Mouse (Mus musculus) cortical plate, adult 2 months (tissue): ENCODE measurements at regions not wholly inside any gene's neighbourhood (a gene's known extent, or its start where the extent isn't known, plus 50 kb on each side); places are given as distances from the start of the nearest gene placed in this dataset.

Experiments used
- H3K27ac ChIP-seq: fragments of 200-500 bp; 2 replicates; pipeline ENCODE4 v1.5.1; 2012; ENCODE audit warnings: low read length, control low read depth, inconsistent platforms; ENCODE audit not compliant: insufficient read depth
- H3K4me1 ChIP-seq: fragments of 200-500 bp; 2 replicates; pipeline ENCODE4 v1.6.1; 2011; ENCODE audit warnings: low read length; ENCODE audit not compliant: control insufficient read depth, insufficient read depth
- H3K4me3 ChIP-seq: fragments of 200-500 bp; 2 replicates; pipeline ENCODE4 v1.5.1; 2011; ENCODE audit warnings: mild to moderate bottlenecking, low read length, control low read depth; ENCODE audit not compliant: insufficient read depth
- CTCF ChIP-seq: fragments of 200-500 bp; IDR thresholded peaks from 2 replicates; pipeline ENCODE4 v1.5.1; 2011; ENCODE audit warnings: mild to moderate bottlenecking, control low read depth, low read length; ENCODE audit not compliant: insufficient read depth; ENCODE audit errors: extremely low read depth
- POLR2A ChIP-seq: fragments of 200-500 bp; IDR thresholded peaks from 2 replicates; pipeline ENCODE4 v1.6.1; 2011; ENCODE audit warnings: mild to moderate bottlenecking, low read length, control low read depth; ENCODE audit not compliant: insufficient read depth; ENCODE audit errors: extremely low read depth

GRCm38 (mm10) chr13:47645081-47645480 lies 522.6 kb downstream of the Rnf144b start:
- no peak overlapping the region for H3K27ac ChIP-seq
- H3K4me3 ChIP-seq = no peak overlapping the region
- no peaks in the 10 kb centered on the region; the same call in none of the 2 replicates for H3K4me1 ChIP-seq
- TF ChIP-seq CTCF (no peak), POLR2A (no peak)

- H3K27ac ChIP-seq = no peak overlapping the region
- TF ChIP-seq CTCF (no peak), POLR2A (no peak)
- H3K4me1 ChIP-seq = no peaks in the 10 kb centered on the region; the same call in none of the 2 replicates
- no peak overlapping the region for H3K4me3 ChIP-seq
Measured at GRCm38 (mm10) chr13:47647693-47648092, 525.2 kb downstream of the Rnf144b start.

- Histone ChIP-seq H3K4me3 (no peak overlapping the region), H3K27ac (no peak overlapping the region), H3K4me1 (no peaks in the 10 kb centered on the region; the same call in none of the 2 replicates)
- TF ChIP-seq CTCF = no peak
- no peak for TF ChIP-seq POLR2A
Measured at GRCm38 (mm10) chr13:47650093-47650492, 527.6 kb downstream of the Rnf144b start.

- H3K4me3 ChIP-seq = no peak overlapping the region
- no peak for TF ChIP-seq POLR2A
- TF ChIP-seq CTCF = no peak
- no peak overlapping the region for H3K27ac ChIP-seq
- H3K4me1 ChIP-seq = no peaks in the 10 kb centered on the region
Measured at GRCm38 (mm10) chr13:47666470-47666869, 544.0 kb downstream of the Rnf144b start.

GRCm38 (mm10) chr13:47666956-47667701 lies 544.7 kb downstream of the Rnf144b start:
- H3K4me1 ChIP-seq = no peaks in the 10 kb centered on the region
- H3K27ac ChIP-seq = no peak overlapping the region
- peak; percentile 78 for TF ChIP-seq CTCF
- TF ChIP-seq POLR2A = no peak
- H3K4me3 ChIP-seq = no peak overlapping the region

- no peak overlapping the region for H3K27ac ChIP-seq
- H3K4me1 ChIP-seq = no peaks in the 10 kb centered on the region
- TF ChIP-seq POLR2A (no peak), CTCF (no peak)
- no peak overlapping the region for H3K4me3 ChIP-seq
Measured at GRCm38 (mm10) chr13:47688131-47688530, 565.7 kb downstream of the Rnf144b start.

GRCm38 (mm10) chr13:47693815-47694214 lies 567.2 kb upstream of the Id4 start:
- Histone ChIP-seq H3K4me3 (no peak overlapping the region), H3K4me1 (no peaks in the 10 kb centered on the region), H3K27ac (no peak overlapping the region)
- TF ChIP-seq POLR2A (no peak), CTCF (no peak)

GRCm38 (mm10) chr13:47695877-47696276 lies 565.2 kb upstream of the Id4 start:
- Histone ChIP-seq H3K4me3 (no peak overlapping the region), H3K4me1 (no peaks in the 10 kb centered on the region; the same call in 1 of the 2 replicates), H3K27ac (no peak overlapping the region)
- 0 out of 2 replicates have a peak, but pooled peaks have one; percentile 12 for TF ChIP-seq CTCF
- no peak for TF ChIP-seq POLR2A

GRCm38 (mm10) chr13:47700556-47700955 lies 560.5 kb upstream of the Id4 start:
- Histone ChIP-seq H3K4me3 (no peak overlapping the region), H3K27ac (no peak overlapping the region), H3K4me1 (no peaks in the 10 kb centered on the region; the same call in 1 of the 2 replicates)
- TF ChIP-seq POLR2A (no peak), CTCF (no peak)
